Mouse (Mus musculus) brain, embryonic 14.5 days (tissue): ENCODE measurements at regions not wholly inside any gene's neighbourhood (a gene's known extent, or its start where the extent isn't known, plus 50 kb on each side); places are given as distances from the start of the nearest gene placed in this dataset.

Experiments
- CTCF ChIP-seq: fragments of 200-500 bp; IDR thresholded peaks from 2 replicates; pipeline ENCODE4 v1.5.1; 2012; ENCODE audit warnings: inconsistent platforms, mild to moderate bottlenecking, moderate library complexity, borderline replicate concordance; ENCODE audit not compliant: insufficient read depth, insufficient read length; ENCODE audit errors: extremely low read depth
- POLR2A ChIP-seq: fragments of 200-500 bp; IDR thresholded peaks from 2 replicates; pipeline ENCODE4 v1.6.1; 2012; ENCODE audit warnings: mild to moderate bottlenecking, inconsistent platforms, borderline replicate concordance; ENCODE audit not compliant: poor library complexity, insufficient read depth, insufficient read length, severe bottlenecking; ENCODE audit errors: extremely low read depth

- TF ChIP-seq CTCF (no peak), POLR2A (no peak)
Observed at GRCm38 (mm10) chr3:21917228-21917910, 159.1 kb upstream of the Tbl1xr1 start.
